Mouse (Mus musculus) lung, postnatal 0 days (tissue): ENCODE data around the gene Pced1b. TPM values are rescaled to one million over a fixed set of nuclear protein-coding genes. Genes with fewer than 3 reads are reported as not detected.
A peak's percentile ranks its signal among the peaks of the same experiment; 100 is the strongest.
"Not testable (repeated sequence)": the region's sequence is repeated elsewhere in the genome, so short reads cannot be mapped to it uniquely, and the experiment has no call there.

Experiments used
- ATAC-seq: fragments of 200-750 bp; cut with Nextera tagmentation; 2 replicates; pipeline ENCODE4 v1.8.0; 2017; ENCODE audit warnings: moderate library complexity
- DNase-seq: peaks from one replicate; pipeline ENCODE4 v3.0.0-alpha.2; 2016; ENCODE audit warnings: low spot score
- H3K27ac ChIP-seq: fragments of 300-500 bp; sonication (generic); 2 replicates; pipeline ENCODE4 v1.5.1; 2014; ENCODE audit warnings: antibody characterized with exemption, mild to moderate bottlenecking, low read length, mixed read lengths
- H3K27me3 ChIP-seq: fragments of 300-500 bp; sonication (generic); replicated peaks from 2 replicates; pipeline ENCODE4 v1.6.1; 2014; ENCODE audit warnings: low read length, mixed read lengths; ENCODE audit not compliant: insufficient read depth
- H3K36me3 ChIP-seq: fragments of 300-500 bp; sonication (generic); 2 replicates; pipeline ENCODE4 v1.6.1; 2014; ENCODE audit warnings: low read length, mixed read lengths; ENCODE audit not compliant: insufficient read depth
- H3K4me1 ChIP-seq: fragments of 300-500 bp; sonication (generic); 2 replicates; pipeline ENCODE4 v1.6.1; 2014; ENCODE audit warnings: antibody characterized with exemption, low read depth, low read length, mixed read lengths; ENCODE audit not compliant: insufficient read depth
- H3K4me2 ChIP-seq: fragments of 300-500 bp; sonication (generic); replicated peaks from 2 replicates; pipeline ENCODE4 v1.6.1; 2014; ENCODE audit warnings: low read depth, mild to moderate bottlenecking, low read length, moderate library complexity, mixed read lengths
- H3K4me3 ChIP-seq: fragments of 300-500 bp; sonication (generic); 2 replicates; pipeline ENCODE4 v1.5.1; 2014; ENCODE audit warnings: low read depth, low read length
- H3K9ac ChIP-seq: fragments of 300-500 bp; sonication (generic); replicated peaks from 2 replicates; pipeline ENCODE4 v1.6.1; 2014; ENCODE audit warnings: low read depth, mild to moderate bottlenecking
- H3K9me3 ChIP-seq: fragments of 300-500 bp; sonication (generic); 2 replicates; pipeline ENCODE4 v1.6.1; 2016; ENCODE audit warnings: low read length, mixed read lengths
- CTCF ChIP-seq: IDR thresholded peaks from 2 replicates; pipeline ENCODE4 v1.5.1; 2016; ENCODE audit warnings: antibody characterized with exemption, mild to moderate bottlenecking
- EP300 ChIP-seq: IDR thresholded peaks from 2 replicates; pipeline ENCODE4 v1.6.1; 2016; ENCODE audit warnings: antibody characterized with exemption, mild to moderate bottlenecking, control low read depth
- WGBS: fragments of 180-500 bp; shearing (Covaris S2); extraction: QIAGEN DNeasy Blood & Tissue Kit; methylation state at CpG from one replicate; pipeline ENCODE4 v1.1.7; 2014; 5-methylcytosine and 5-hydroxymethylcytosine counted together
- polyA plus RNA-seq: library from polyadenylated mRNA; unstranded; fragments of >200 nt; fragmentation: Nextera tagmentation; extraction: Ambion mirVana; gene quantifications from 2 replicates; pipeline ENCODE4 v1.2.1, GENCODE M21; 2015

The Pced1b gene
- polyA plus RNA-seq, 1 experiment from 2014 or later: 9.0 TPM

- Histone ChIP-seq H3K27me3 (no peaks in the 10 kb centered on the region), H3K9me3 (no peaks in the 10 kb centered on the region), H3K9ac (no peak overlapping the region), H3K4me1 (no peaks in the 10 kb centered on the region), H3K4me3 (no peak overlapping the region), H3K27ac (no peak overlapping the region), H3K4me2 (no peak overlapping the region), H3K36me3 (no peaks in the 10 kb centered on the region)
- WGBS: 92% methylated on average over 3 of the region's 3 CpGs
- no peak for DNase-seq
- no peak for ATAC-seq
- TF ChIP-seq EP300 (no peak), CTCF (no peak)
These were observed 135.7 kb downstream of the Pced1b start for GRCm38 (mm10) chr15:97382567-97382966.

GRCm38 (mm10) chr15:97383523-97384141 lies 136.7 kb downstream of the Pced1b start:
- 74% methylated on average over 14 of the region's 14 CpGs for WGBS
- no peak overlapping the region for H3K4me2 ChIP-seq
- no peaks in the 10 kb centered on the region for H3K4me1 ChIP-seq
- no peak for TF ChIP-seq CTCF
- TF ChIP-seq EP300: no peak
- H3K4me3 ChIP-seq: no peak overlapping the region
- DNase-seq (no peak), ATAC-seq (no peak)
- no peak overlapping the region for H3K27ac ChIP-seq
- no peaks in the 10 kb centered on the region for H3K9me3 ChIP-seq
- H3K27me3 ChIP-seq: no peaks in the 10 kb centered on the region
- H3K36me3 ChIP-seq: no peaks in the 10 kb centered on the region
- no peak overlapping the region for H3K9ac ChIP-seq

GRCm38 (mm10) chr15:97384170-97385018 lies 137.5 kb downstream of the Pced1b start:
- ATAC-seq: peak; percentile 32; the same call in 1 of the 2 replicates

DNA sequence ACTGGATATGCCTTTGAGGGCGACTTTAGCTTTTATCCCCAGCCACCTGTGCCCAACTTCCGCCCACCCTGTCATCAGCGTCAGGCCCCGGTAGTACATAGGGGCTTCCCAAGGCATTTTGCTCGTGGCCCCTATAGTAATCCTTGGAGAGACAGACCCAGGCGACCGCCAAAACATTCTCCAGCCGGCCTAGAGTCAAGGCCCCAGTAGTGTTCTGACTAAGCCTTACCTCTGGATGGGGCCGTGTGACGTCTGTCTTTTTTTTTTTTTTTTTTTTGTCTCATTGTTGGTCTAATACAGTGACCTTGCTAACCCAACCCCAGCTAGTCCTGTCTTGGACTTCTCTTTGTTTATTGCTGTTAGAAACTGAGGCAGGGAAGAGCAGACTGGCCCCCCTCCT lies 138.3 kb downstream of the Pced1b start:
- H3K9ac ChIP-seq, H3K36me3 ChIP-seq, H3K27ac ChIP-seq, DNase-seq, H3K9me3 ChIP-seq, H3K27me3 ChIP-seq, H3K4me3 ChIP-seq, H3K4me2 ChIP-seq, ATAC-seq, H3K4me1 ChIP-seq: not testable (repeated sequence)
- WGBS: 93% methylated on average over 10 of the region's 10 CpGs

More at GRCm38 (mm10) chr15:97384170-97385018, 137.5 kb downstream of the Pced1b start:
- Histone ChIP-seq H3K9ac (no peak overlapping the region), H3K27ac (no peak overlapping the region), H3K9me3 (no peaks in the 10 kb centered on the region), H3K4me3 (no peak overlapping the region), H3K36me3 (no peaks in the 10 kb centered on the region), H3K27me3 (no peaks in the 10 kb centered on the region), H3K4me2 (no peak overlapping the region), H3K4me1 (no peaks in the 10 kb centered on the region)
- peak; percentile 28 for DNase-seq
- WGBS: 82% methylated on average over 28 of the region's 28 CpGs
- no peak for TF ChIP-seq EP300
- TF ChIP-seq CTCF: no peak

DNA sequence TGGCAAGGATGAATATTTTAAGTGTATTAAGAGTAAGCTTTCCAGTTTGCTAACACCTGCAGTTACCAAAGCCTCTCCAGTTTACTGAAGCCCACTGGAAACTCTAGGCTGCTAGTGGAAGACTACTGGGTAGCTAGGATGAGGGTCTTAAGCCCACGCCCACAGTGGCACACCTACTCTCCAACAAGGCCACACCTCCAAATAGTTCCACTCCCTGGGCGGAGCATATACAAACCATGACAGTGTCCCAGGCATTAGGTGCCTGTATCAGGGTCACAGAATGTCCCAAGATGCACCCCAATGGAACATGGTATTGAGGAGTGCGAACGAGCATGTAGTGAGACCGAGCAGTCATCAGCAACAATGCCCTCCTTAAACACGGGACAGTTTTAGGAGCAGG lies 140.9 kb downstream of the Pced1b start:
- Histone ChIP-seq H3K4me2 (no peak overlapping the region), H3K4me3 (no peak overlapping the region), H3K9me3 (no peaks in the 10 kb centered on the region), H3K27me3 (no peaks in the 10 kb centered on the region), H3K4me1 (no peaks in the 10 kb centered on the region), H3K36me3 (no peaks in the 10 kb centered on the region), H3K27ac (no peak overlapping the region), H3K9ac (no peak overlapping the region)
- ATAC-seq (no peak), DNase-seq (no peak)
- WGBS: 93% methylated on average over 6 of the region's 6 CpGs
- TF ChIP-seq CTCF (no peak), EP300 (no peak)

DNA sequence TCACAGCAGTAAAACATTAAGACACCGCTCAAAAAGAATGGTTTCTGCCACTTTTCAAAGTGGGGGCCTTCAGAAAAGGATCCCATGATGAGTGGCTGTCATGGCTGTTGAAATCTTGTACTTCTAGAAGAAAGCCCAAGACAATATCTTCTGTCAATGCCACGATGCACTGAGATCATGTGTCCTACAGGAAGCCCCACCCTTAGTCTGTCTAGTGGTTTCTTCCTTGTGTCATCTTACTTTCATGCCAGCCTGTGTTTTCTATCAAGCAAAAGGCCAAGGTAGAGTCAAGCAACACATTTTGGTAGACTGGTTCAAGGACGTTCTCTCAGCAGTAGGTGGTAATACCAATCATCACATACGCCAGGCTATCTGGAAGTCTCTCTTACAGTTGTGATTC lies 142.7 kb downstream of the Pced1b start:
- DNase-seq: no peak
- Histone ChIP-seq H3K4me2 (no peak overlapping the region), H3K4me3 (no peak overlapping the region), H3K4me1 (no peaks in the 10 kb centered on the region), H3K27me3 (no peaks in the 10 kb centered on the region), H3K36me3 (no peaks in the 10 kb centered on the region), H3K9ac (no peak overlapping the region), H3K27ac (no peak overlapping the region), H3K9me3 (no peaks in the 10 kb centered on the region)
- no peak for TF ChIP-seq EP300
- TF ChIP-seq CTCF: no peak
- ATAC-seq: no peak
- 82% methylated on average over 4 of the region's 4 CpGs for WGBS
